Mouse (Mus musculus) embryonic stem cell, embryonic (primary cell): ENCODE measurements around the gene Bend7.

ENCODE experiments used
- CTCF ChIA-PET, 4 experiments: fragments of 300-600 bp in 2 of 4; fragments of 350-600 bp in 2 of 4; sonication (Branson Sonifier 250); formaldehyde crosslinking; loops; one replicate each; lab custom pipeline; 2022; ENCODE audit warnings: inconsistent platforms in 2 of 4; lab: Charles Lee
- POLR2A ChIA-PET, 4 experiments: fragments of 300-600 bp in 2 of 4; fragments of 350-600 bp in 2 of 4; sonication (Branson Sonifier 250); formaldehyde crosslinking; loops; one replicate each; lab custom pipeline; 2022; ENCODE audit warnings: antibody characterized with exemption in 4 of 4, inconsistent platforms in 1 of 4; lab: Charles Lee

Bend7 gene

GRCm38 (mm10) chr2:4717769-4718661, at the start of gene Bend7:
Gene Bend7, plus strand, starts transcription at chr2:4717831.
- POLR2A ChIA-PET: interaction anchor here in 1 of 4 experiments (0.5 to 2.0 kb wide), 4 partner anchors 7 to 44 kb away, joined by 3 to 7 read pairs (median 3); no protein-coding TSS in a partner anchor
- CTCF ChIA-PET: no interaction called here

- POLR2A ChIA-PET: interaction anchor here in 1 of 4 experiments (0.8 kb wide), 1 partner anchor 12 kb away, joined by 4 read pairs; no protein-coding TSS in a partner anchor
- CTCF ChIA-PET: interaction anchor here in 3 of 4 experiments (0.7 to 2.6 kb wide), 4 partner anchors 69 to 196 kb away, joined by 3 to 10 read pairs (median 4); no protein-coding TSS in a partner anchor
These were observed 49.0 kb upstream of the Bend7 start for GRCm38 (mm10) chr2:4668626-4669025.

GRCm38 (mm10) chr2:4669701-4670100, 47.9 kb upstream of the Bend7 start:
- CTCF ChIA-PET: interaction anchor here in 2 of 4 experiments (0.6 to 2.6 kb wide), 5 partner anchors 21 to 195 kb away, joined by 3 to 10 read pairs (median 3); no protein-coding TSS in a partner anchor
- POLR2A ChIA-PET: interaction anchor here in 1 of 4 experiments (0.8 kb wide), 1 partner anchor 11 kb away, joined by 4 read pairs; no protein-coding TSS in a partner anchor

GRCm38 (mm10) chr2:4671636-4672035, 46.0 kb upstream of the Bend7 start:
- POLR2A ChIA-PET: interaction anchor here in 2 of 4 experiments (0.9 to 1.0 kb wide), 2 partner anchors 9 to 22 kb away, joined by 3 read pairs; no protein-coding TSS in a partner anchor
- CTCF ChIA-PET: interaction anchor here in 2 of 4 experiments (0.6 to 0.7 kb wide), 2 partner anchors 20 to 281 kb away, joined by 3 to 4 read pairs; no protein-coding TSS in a partner anchor

DNA sequence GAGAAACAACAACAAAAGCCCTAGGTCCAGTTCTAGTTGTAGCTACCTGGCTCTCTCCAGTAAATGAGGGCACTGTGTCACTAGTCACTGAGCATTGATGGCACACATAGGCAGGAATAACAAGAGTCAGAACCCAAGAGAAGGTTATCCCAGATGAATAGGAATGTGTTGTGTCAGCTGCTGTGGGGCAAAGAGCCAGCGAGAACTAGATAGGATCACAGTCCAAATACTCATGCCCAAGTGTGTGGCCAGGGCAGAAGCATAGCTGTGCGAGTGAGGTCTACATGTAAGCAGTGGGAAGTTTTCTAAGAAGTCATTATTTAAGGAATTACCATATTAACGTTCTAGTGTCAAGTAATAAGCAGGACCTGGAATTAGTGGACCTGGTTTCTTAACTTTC, 37.7 kb upstream of the Bend7 start:
- ChIA-PET CTCF (no interaction called here), POLR2A (interaction anchor here in 1 of 4 experiments (1.0 kb wide), 1 partner anchor 8 kb away, joined by 3 read pairs; no protein-coding TSS in a partner anchor)

DNA sequence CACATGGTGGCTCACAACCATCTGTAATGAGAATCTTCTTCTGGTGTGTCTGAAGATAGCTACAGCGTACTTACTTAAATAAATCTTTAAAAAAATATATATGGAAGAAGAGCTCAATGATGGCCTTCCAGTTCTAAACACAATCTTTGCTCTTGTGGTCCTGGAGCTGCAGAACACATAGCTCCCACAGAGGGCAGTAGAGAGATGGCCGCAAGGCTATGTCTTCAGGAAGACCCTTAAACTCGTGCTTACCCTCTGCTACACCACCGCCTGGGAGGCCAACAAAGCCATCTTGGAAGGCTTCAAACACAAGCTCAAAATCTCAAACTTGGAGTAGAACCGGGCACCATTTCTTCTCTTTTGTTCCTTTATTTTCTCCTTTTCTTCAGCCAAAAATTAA, 6.4 kb upstream of the Bend7 start:
- ChIA-PET POLR2A (interaction anchor here in 3 of 4 experiments (0.5 to 2.1 kb wide), 6 partner anchors 8 to 171 kb away, joined by 3 to 7 read pairs (median 4); partner anchors contain the start of gene Prpf18 (in 1 of the 3)), CTCF (interaction anchor here (0.6 to 2.2 kb wide), 18 partner anchors 9 to 219 kb away, joined by 3 to 13 read pairs (median 3); no protein-coding TSS in a partner anchor)

GRCm38 (mm10) chr2:4717081-4717768, 406 bp upstream of the Bend7 start:
- ChIA-PET CTCF (no interaction called here), POLR2A (no interaction called here)

DNA sequence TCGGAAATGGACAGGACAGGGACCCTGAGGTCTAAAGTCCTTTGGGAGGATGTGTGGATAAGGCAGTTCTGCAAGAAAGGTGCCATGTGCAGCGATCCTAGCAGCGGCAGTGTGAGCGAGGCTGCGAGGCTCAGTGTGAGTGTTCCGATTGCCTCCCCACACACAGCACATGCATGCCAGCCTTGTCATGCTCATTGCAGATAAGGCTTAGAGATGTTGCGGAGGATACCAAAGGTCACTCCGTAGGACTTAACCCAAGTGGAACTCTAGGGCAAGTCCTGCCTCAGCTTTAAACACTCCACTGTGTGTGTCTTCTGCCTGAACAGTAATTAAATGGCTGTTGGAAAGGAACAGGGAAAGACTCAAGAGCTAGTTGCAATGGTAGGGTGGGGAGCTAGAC, 5.5 kb downstream of the Bend7 start:
- ChIA-PET CTCF (interaction anchor here in 3 of 4 experiments (0.5 to 1.0 kb wide), 3 partner anchors 11 to 142 kb away, joined by 3 to 4 read pairs (median 3); no protein-coding TSS in a partner anchor), POLR2A (no interaction called here)

DNA sequence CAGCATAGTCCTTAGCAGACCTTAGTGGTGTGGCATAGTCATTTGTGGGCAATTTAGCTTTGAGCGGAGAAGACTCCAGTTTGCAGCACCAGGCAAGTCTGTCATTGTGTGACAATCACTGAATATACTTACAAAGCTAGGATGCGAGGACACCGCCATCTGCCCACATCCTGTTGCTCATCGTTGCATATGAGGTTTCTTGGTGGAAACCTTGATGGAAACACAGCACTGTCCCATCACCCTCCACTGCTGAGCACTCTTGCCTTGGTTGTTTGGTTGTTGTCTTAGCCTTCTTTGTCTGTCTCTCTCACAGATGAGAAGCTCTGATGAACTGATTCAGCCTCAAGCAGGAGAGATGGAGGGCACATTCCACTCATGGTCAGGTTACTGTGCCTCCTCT, 12.5 kb downstream of the Bend7 start:
- CTCF ChIA-PET: interaction anchor here in 1 of 4 experiments (1.0 kb wide), 1 partner anchor 9 kb away, joined by 3 read pairs; no protein-coding TSS in a partner anchor

DNA sequence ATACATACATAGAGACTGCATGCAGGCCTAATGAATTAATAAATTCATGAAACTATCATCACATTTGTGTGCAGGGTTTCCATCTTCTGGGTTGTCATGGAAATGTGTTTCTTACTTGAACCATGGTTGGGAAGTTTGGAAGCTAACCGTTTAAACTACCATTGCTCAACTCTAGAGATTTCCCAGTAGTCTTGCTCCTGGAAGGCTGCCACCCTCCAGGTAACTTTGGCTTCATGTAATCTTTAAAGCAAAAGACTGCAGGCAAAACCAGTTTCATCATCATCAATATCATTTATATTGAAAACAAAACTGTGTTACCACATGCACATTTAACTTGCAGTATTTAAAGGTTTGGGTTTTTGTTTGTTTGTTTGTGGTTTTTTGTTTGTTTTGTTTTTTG, 16.3 kb downstream of the Bend7 start:
- ChIA-PET CTCF (interaction anchor here in 1 of 4 experiments (0.7 kb wide), 1 partner anchor 11 kb away, joined by 3 read pairs; no protein-coding TSS in a partner anchor), POLR2A (no interaction called here)

More for the DNA sequence above, 12.5 kb downstream of the Bend7 start:
- POLR2A ChIA-PET: interaction anchor here in 1 of 4 experiments (0.6 kb wide), 1 partner anchor 939 kb away, joined by 3 read pairs; no protein-coding TSS in a partner anchor

GRCm38 (mm10) chr2:4736095-4736797, 18.6 kb downstream of the Bend7 start:
- ChIA-PET POLR2A (no interaction called here), CTCF (no interaction called here)

DNA sequence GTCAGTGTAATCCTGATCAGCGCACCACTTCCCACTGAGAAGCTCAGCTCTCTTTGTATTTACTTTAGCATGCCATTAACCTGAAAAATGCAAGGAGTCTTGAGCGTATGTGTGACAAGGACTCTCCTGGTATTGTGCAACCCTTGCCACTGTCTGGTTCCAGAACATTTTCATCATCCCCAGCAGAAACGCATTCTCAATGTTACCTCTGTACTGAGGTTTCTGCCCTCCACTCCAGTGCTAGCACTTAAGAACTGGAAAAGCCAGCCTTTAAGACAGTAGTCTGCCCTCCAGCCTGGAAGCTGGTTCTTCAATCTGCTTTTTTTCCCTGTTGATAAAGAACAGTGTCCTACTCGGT, 19.1 kb downstream of the Bend7 start:
- POLR2A ChIA-PET: no interaction called here
- CTCF ChIA-PET: no interaction called here

DNA sequence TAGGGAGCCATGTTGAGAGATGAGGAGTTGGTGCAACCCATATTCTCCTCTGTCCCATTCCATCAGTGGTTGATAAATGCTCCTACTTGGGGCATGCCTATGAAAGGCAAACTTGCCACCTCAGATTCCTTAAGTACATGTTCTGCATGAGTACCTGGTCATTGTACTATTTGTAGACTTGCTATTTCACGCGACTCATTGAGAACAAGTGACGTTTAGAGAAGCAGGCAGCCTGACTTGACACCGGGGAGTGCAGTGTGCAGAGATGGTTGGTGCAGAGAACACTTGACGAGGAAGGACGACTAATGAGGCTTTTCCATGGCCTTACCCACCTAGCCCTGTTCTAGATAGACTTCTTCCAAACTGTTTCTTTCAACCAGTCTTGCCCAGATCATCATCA, 34.3 kb downstream of the Bend7 start:
- ChIA-PET POLR2A (no interaction called here), CTCF (no interaction called here)

- ChIA-PET CTCF (interaction anchor here in 1 of 4 experiments (0.5 to 0.8 kb wide), 2 partner anchors 44 to 89 kb away, joined by 3 read pairs; no protein-coding TSS in a partner anchor), POLR2A (no interaction called here)
These were observed 38.1 kb downstream of the Bend7 start for GRCm38 (mm10) chr2:4755716-4756115.

DNA sequence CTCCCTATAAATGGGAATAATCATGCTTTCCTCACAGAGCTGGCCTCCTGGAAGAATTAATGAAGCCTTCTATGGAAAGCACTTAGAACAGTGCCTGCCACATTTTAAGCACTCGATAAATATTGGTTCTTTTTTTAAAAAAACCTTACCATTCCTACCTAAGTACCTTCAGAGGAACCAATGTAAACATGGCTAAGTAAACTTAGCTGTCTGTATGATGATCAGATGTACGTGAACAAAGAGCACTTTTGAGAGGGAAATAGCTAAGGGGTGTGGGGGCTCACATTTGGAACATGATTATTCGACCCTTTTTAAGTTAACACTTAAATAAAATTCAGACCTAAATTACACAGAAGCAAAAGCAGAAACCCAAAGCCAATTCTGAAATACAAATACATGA, 39.6 kb downstream of the Bend7 start:
- POLR2A ChIA-PET: no interaction called here
- CTCF ChIA-PET: no interaction called here

DNA sequence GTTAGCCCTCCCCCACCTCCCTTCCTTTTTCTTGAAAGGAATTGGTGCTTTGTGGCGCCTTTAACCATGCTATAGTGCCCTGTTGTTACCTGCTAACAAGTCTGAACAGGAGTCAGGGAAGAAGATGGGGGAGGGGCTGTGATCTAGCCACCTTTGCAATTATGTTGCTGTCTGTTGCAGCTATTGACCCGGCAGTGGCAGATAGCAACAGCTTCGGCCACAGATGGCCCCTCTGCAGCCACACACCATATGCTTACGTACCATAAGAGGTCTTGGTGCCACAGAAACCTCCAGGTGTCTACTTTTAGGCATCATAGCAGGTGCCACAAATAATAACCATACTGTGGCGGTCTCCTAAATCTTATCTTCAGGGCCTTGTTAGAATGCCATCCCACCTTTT, 43.1 kb downstream of the Bend7 start:
- ChIA-PET POLR2A (no interaction called here), CTCF (no interaction called here)

GRCm38 (mm10) chr2:4761906-4762305, 44.3 kb downstream of the Bend7 start:
- POLR2A ChIA-PET: no interaction called here
- CTCF ChIA-PET: interaction anchor here in 1 of 4 experiments (1.1 kb wide), 1 partner anchor 103 kb away, joined by 4 read pairs; no protein-coding TSS in a partner anchor

- ChIA-PET CTCF (interaction anchor here in 1 of 4 experiments (2.3 kb wide), 1 partner anchor 100 kb away, joined by 5 read pairs; no protein-coding TSS in a partner anchor), POLR2A (no interaction called here)
These were observed 46.4 kb downstream of the Bend7 start for GRCm38 (mm10) chr2:4764071-4764470.
